Mouse (Mus musculus): ENCODE results near the gene 1110059E24Rik. TPM values are rescaled to one million over a fixed set of nuclear protein-coding genes. Genes with fewer than 3 reads are reported as not detected.
A peak's percentile ranks its signal among the peaks of the same experiment; 100 is the strongest.

The 1110059E24Rik gene
- polyA plus RNA-seq, 1 experiment = 4.3 TPM

- H3K27ac ChIP-seq (ENCODE audit: insufficient read depth, low read length) = no peak overlapping the region
- TF ChIP-seq CTCF (IDR thresholded peaks at IDR 0.05; ENCODE audit: extremely low read depth, insufficient read depth, insufficient read length, insufficient replicate concordance) (no peak), POLR2A (IDR thresholded peaks at IDR 0.05; ENCODE audit: low read depth, low read length) (no peak)
- 80% methylated on average over 6 of the region's 6 CpGs for WGBS
- peaks cover 4% of the 10 kb centered on the region; the same call in 1 of the 2 replicates for H3K36me3 ChIP-seq (ENCODE audit: control insufficient read depth, insufficient read depth, low read length)
- DNase-seq (ENCODE audit: low read depth in 1 of 2, low spot score in 2 of 2) = no peak
- no peak overlapping the region for H3K4me3 ChIP-seq (ENCODE audit: extremely low read depth, insufficient read depth, insufficient read length)
- no peaks in the 10 kb centered on the region for H3K27me3 ChIP-seq (ENCODE audit: control insufficient read depth, insufficient read depth, low read length)
- H3K4me1 ChIP-seq (ENCODE audit: control insufficient read depth, insufficient read depth, insufficient read length) = peaks cover 20% of the 10 kb centered on the region
Observed at GRCm38 (mm10) chr19:21626271-21626988, 26.3 kb downstream of the 1110059E24Rik start.

- WGBS = 93% methylated on average over 4 of the region's 4 CpGs
- H3K27me3 ChIP-seq (ENCODE audit: control insufficient read depth, insufficient read depth, low read length) = no peaks in the 10 kb centered on the region
- H3K36me3 ChIP-seq (ENCODE audit: control insufficient read depth, insufficient read depth, low read length) = peaks cover 7% of the 10 kb centered on the region
- H3K27ac ChIP-seq (ENCODE audit: insufficient read depth, low read length) = no peak overlapping the region; the same call in 1 of the 2 replicates
- TF ChIP-seq POLR2A (IDR thresholded peaks at IDR 0.05; ENCODE audit: low read depth, low read length) = no peak
- TF ChIP-seq CTCF (IDR thresholded peaks at IDR 0.05; ENCODE audit: extremely low read depth, insufficient read depth, insufficient read length, insufficient replicate concordance) = no peak
- H3K4me3 ChIP-seq (ENCODE audit: extremely low read depth, insufficient read depth, insufficient read length) = no peak overlapping the region
- no peak for DNase-seq (ENCODE audit: low read depth in 1 of 2, low spot score in 2 of 2)
- H3K4me1 ChIP-seq (ENCODE audit: control insufficient read depth, insufficient read depth, insufficient read length) = peaks cover 17% of the 10 kb centered on the region
Observed at GRCm38 (mm10) chr19:21624148-21624535, 28.6 kb downstream of the 1110059E24Rik start.

GRCm38 (mm10) chr19:21623410-21624147 is 29.2 kb downstream of the 1110059E24Rik start:
- WGBS = 63% methylated on average over 3 of the region's 3 CpGs
- DNase-seq (ENCODE audit: low read depth in 1 of 2, low spot score in 2 of 2) = peak in 1 of 2 experiments; percentile 39
- H3K4me3 ChIP-seq (ENCODE audit: extremely low read depth, insufficient read depth, insufficient read length) = no peak overlapping the region
- H3K27me3 ChIP-seq (ENCODE audit: control insufficient read depth, insufficient read depth, low read length) = no peaks in the 10 kb centered on the region
- H3K4me1 ChIP-seq (ENCODE audit: control insufficient read depth, insufficient read depth, insufficient read length) = peaks cover 15% of the 10 kb centered on the region; the same call in 1 of the 2 replicates
- peak overlapping the region; percentile 32; the same call in 1 of the 2 replicates for H3K27ac ChIP-seq (ENCODE audit: insufficient read depth, low read length)
- no peak for TF ChIP-seq CTCF (IDR thresholded peaks at IDR 0.05; ENCODE audit: extremely low read depth, insufficient read depth, insufficient read length, insufficient replicate concordance)
- H3K36me3 ChIP-seq (ENCODE audit: control insufficient read depth, insufficient read depth, low read length) = peaks cover 7% of the 10 kb centered on the region

GRCm38 (mm10) chr19:21615801-21616200 is 37.0 kb downstream of the 1110059E24Rik start:
- 89% methylated on average over 3 of the region's 3 CpGs for WGBS

GRCm38 (mm10) chr19:21611725-21612575 is 40.8 kb downstream of the 1110059E24Rik start:
- H3K4me3 ChIP-seq (ENCODE audit: extremely low read depth, insufficient read depth, insufficient read length) = no peak overlapping the region
- peak overlapping the region; percentile 5; the same call in 1 of the 2 replicates for H3K27ac ChIP-seq (ENCODE audit: insufficient read depth, low read length)
- H3K4me1 ChIP-seq (ENCODE audit: control insufficient read depth, insufficient read depth, insufficient read length) = peaks cover 5% of the 10 kb centered on the region; the same call in 1 of the 2 replicates
- 71% methylated on average over 9 of the region's 9 CpGs for WGBS
- TF ChIP-seq CTCF (IDR thresholded peaks at IDR 0.05; ENCODE audit: extremely low read depth, insufficient read depth, insufficient read length, insufficient replicate concordance) (no peak), POLR2A (IDR thresholded peaks at IDR 0.05; ENCODE audit: low read depth, low read length) (no peak)
- DNase-seq (ENCODE audit: low read depth in 1 of 2, low spot score in 2 of 2) = no peak
- no peaks in the 10 kb centered on the region for H3K27me3 ChIP-seq (ENCODE audit: control insufficient read depth, insufficient read depth, low read length)
- H3K36me3 ChIP-seq (ENCODE audit: control insufficient read depth, insufficient read depth, low read length) = no peaks in the 10 kb centered on the region; the same call in none of the 2 replicates

More at GRCm38 (mm10) chr19:21615801-21616200, 37.0 kb downstream of the 1110059E24Rik start:
- H3K27ac ChIP-seq (ENCODE audit: insufficient read depth, low read length) = peak overlapping the region; percentile 20
- H3K36me3 ChIP-seq (ENCODE audit: control insufficient read depth, insufficient read depth, low read length) = peaks cover 3% of the 10 kb centered on the region; the same call in 1 of the 2 replicates
- TF ChIP-seq CTCF (IDR thresholded peaks at IDR 0.05; ENCODE audit: extremely low read depth, insufficient read depth, insufficient read length, insufficient replicate concordance) (no peak), POLR2A (IDR thresholded peaks at IDR 0.05; ENCODE audit: low read depth, low read length) (no peak)
- peaks cover 5% of the 10 kb centered on the region; the same call in 1 of the 2 replicates for H3K4me1 ChIP-seq (ENCODE audit: control insufficient read depth, insufficient read depth, insufficient read length)
- H3K4me3 ChIP-seq (ENCODE audit: extremely low read depth, insufficient read depth, insufficient read length) = no peak overlapping the region
- no peak for DNase-seq (ENCODE audit: low read depth in 1 of 2, low spot score in 2 of 2)
- no peaks in the 10 kb centered on the region for H3K27me3 ChIP-seq (ENCODE audit: control insufficient read depth, insufficient read depth, low read length)

- TF ChIP-seq POLR2A (IDR thresholded peaks at IDR 0.05; ENCODE audit: low read depth, low read length) = no peak
- no peak for TF ChIP-seq CTCF (IDR thresholded peaks at IDR 0.05; ENCODE audit: extremely low read depth, insufficient read depth, insufficient read length, insufficient replicate concordance)
- Histone ChIP-seq H3K27me3 (ENCODE audit: control insufficient read depth, insufficient read depth, low read length) (no peaks in the 10 kb centered on the region), H3K4me3 (ENCODE audit: extremely low read depth, insufficient read depth, insufficient read length) (no peak overlapping the region), H3K4me1 (ENCODE audit: control insufficient read depth, insufficient read depth, insufficient read length) (peaks cover 5% of the 10 kb centered on the region; the same call in 1 of the 2 replicates), H3K36me3 (ENCODE audit: control insufficient read depth, insufficient read depth, low read length) (no peaks in the 10 kb centered on the region; the same call in none of the 2 replicates), H3K27ac (ENCODE audit: insufficient read depth, low read length) (peak overlapping the region; percentile 5; the same call in 1 of the 2 replicates)
- DNase-seq (ENCODE audit: low read depth in 1 of 2, low spot score in 2 of 2) = no peak
- 93% methylated on average over 6 of the region's 6 CpGs for WGBS
Observed at GRCm38 (mm10) chr19:21611297-21611696, 41.5 kb downstream of the 1110059E24Rik start.

Data from spleen, adult 2 months (tissue).